Comparison of ENCODE assay signal across 11 mouse cellular contexts in the genomic region with DNA sequence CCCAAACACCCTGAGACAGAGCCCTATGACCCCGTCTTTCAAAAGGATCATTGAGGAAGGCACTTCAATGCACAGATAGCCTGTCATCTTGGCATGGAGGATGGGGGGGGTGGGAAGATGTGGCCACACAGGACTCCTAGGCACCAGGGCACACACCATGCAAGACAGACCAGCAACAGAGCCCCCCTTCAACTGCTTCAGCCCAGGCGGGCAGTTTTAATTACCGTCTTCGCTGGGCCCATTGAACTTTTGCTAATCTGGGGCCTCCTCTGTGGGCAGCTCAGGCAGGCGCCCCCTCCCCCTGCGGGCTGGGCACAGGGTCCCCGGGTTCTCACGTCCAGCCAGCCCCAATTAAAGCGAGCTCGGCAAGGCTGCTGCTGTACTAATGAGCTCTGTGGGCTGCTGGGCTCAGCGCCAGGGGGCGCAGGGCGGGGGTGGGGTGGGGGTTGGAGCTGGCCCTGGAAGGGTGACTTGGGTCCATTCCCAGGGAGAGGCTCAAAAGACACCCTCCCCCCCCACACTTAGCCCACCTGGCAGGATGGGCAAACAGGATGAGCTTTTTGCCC. TPM values are rescaled to one million over a fixed set of nuclear protein-coding genes. Genes with fewer than 3 reads are reported as not detected.
DNase-seq lines count a peak whose midpoint lies in the region; ATAC-seq and TF ChIP-seq lines count a peak whose summit lies in the region.
"Had no signal": no experiment of that assay in that cellular context is flagged by ENCODE, and none has a peak within 500 bp of the region (broad histone marks: within the 10 kb centered on the region; RNA-seq: fewer than 3 reads in every experiment).

No protein-coding gene starts in this region.

- peak overlapping the region; percentile 98 for H3K27ac ChIP-seq in lung, embryonic 15.5 days
- 0 out of 2 replicates have a peak overlapping the region, but pooled peaks have one; percentile 35 for H3K27ac ChIP-seq in forebrain, postnatal 0 days (ENCODE audit: low read depth, low read length)
- peak overlapping the region; percentile 27; the same call in 1 of the 2 replicates for H3K27ac ChIP-seq in limb, embryonic 10.5 days
- H3K27ac ChIP-seq: gastrocnemius, adult 2 months; intestine, embryonic 15.5 days had no signal

- H3K36me3 ChIP-seq in lung, embryonic 15.5 days: no peaks in the 10 kb centered on the region
- H3K36me3 ChIP-seq in forebrain, postnatal 0 days (ENCODE audit: insufficient read depth): no peaks in the 10 kb centered on the region
- H3K36me3 ChIP-seq in limb, embryonic 10.5 days: no peaks in the 10 kb centered on the region
- H3K36me3 ChIP-seq: intestine, embryonic 15.5 days had no signal

- no peak overlapping the region for H3K4me3 ChIP-seq in lung, embryonic 15.5 days
- no peak overlapping the region for H3K4me3 ChIP-seq in forebrain, postnatal 0 days (ENCODE audit: low read depth, low read length)
- H3K4me3 ChIP-seq in limb, embryonic 10.5 days: no peak overlapping the region
- H3K4me3 ChIP-seq: gastrocnemius, adult 2 months; intestine, embryonic 15.5 days had no signal

- no peak overlapping the region; the same call in 1 of the 2 replicates for H3K9ac ChIP-seq in lung, embryonic 15.5 days
- H3K9ac ChIP-seq in forebrain, postnatal 0 days: no peak overlapping the region
- H3K9ac ChIP-seq: intestine, embryonic 15.5 days had no signal

- no peak for ATAC-seq in lung, embryonic 15.5 days (ENCODE audit: borderline replicate concordance, extremely low read depth, low FRiP score, low TSS enrichment)
- peak; percentile 65 for ATAC-seq in forebrain, postnatal 0 days
- ATAC-seq: intestine, embryonic 15.5 days had no signal

- 0 out of 2 replicates have a peak, but pooled peaks cover 5% of the 10 kb centered on the region for H3K27me3 ChIP-seq in lung, embryonic 15.5 days
- H3K27me3 ChIP-seq in forebrain, postnatal 0 days (ENCODE audit: insufficient read depth, low read length): no peaks in the 10 kb centered on the region; the same call in 1 of the 2 replicates
- H3K27me3 ChIP-seq in limb, embryonic 10.5 days (ENCODE audit: low read depth, poor library complexity, severe bottlenecking): peaks cover 87% of the 10 kb centered on the region
- H3K27me3 ChIP-seq: intestine, embryonic 15.5 days had no signal

- TF ChIP-seq CTCF in forebrain, postnatal 0 days (IDR thresholded peaks at IDR 0.05; ENCODE audit: low read depth): no peak

- no peak for DNase-seq in lung, postnatal 10 days
- DNase-seq in forebrain, postnatal 0 days: peak; percentile 70
- DNase-seq in limb, embryonic 10.5 days (ENCODE audit: low spot score): no peak
- DNase-seq in right cerebral cortex, postnatal 4 days: peak; percentile 65
- DNase-seq in thymus, postnatal 0 days (ENCODE audit: low spot score): no peak
- DNase-seq in cerebellum, adult 9-11 months: no peak
- DNase-seq in urinary bladder, adult 18-20 months (ENCODE audit: low spot score in 2 of 2): no peak
- DNase-seq: cerebellum, postnatal 36 days; gastrocnemius, adult 2 months had no signal

- peak overlapping the region; percentile 8; the same call in 1 of the 2 replicates for H3K4me2 ChIP-seq in lung, embryonic 15.5 days
- H3K4me2 ChIP-seq in forebrain, postnatal 0 days (ENCODE audit: low read depth): no peak overlapping the region
- H3K4me2 ChIP-seq: intestine, embryonic 15.5 days had no signal

- H3K9me3 ChIP-seq in lung, embryonic 15.5 days: no peaks in the 10 kb centered on the region
- no peaks in the 10 kb centered on the region for H3K9me3 ChIP-seq in forebrain, postnatal 0 days (ENCODE audit: low read length)
- H3K9me3 ChIP-seq in limb, embryonic 10.5 days (replicated peaks): no peaks in the 10 kb centered on the region
- H3K9me3 ChIP-seq: intestine, embryonic 15.5 days had no signal

- H3K4me1 ChIP-seq in lung, embryonic 15.5 days: peaks cover 88% of the 10 kb centered on the region
- peaks cover 8% of the 10 kb centered on the region; the same call in 1 of the 2 replicates for H3K4me1 ChIP-seq in forebrain, postnatal 0 days (ENCODE audit: insufficient read depth)
- peaks cover 78% of the 10 kb centered on the region for H3K4me1 ChIP-seq in limb, embryonic 10.5 days

- WGBS in lung, embryonic 15.5 days: 16% methylated on average over 13 of the region's 13 CpGs
- 4% methylated on average over 12 of the region's 13 CpGs for WGBS in forebrain, postnatal 0 days
- 19% methylated on average over 13 of the region's 13 CpGs for WGBS in limb, embryonic 10.5 days

RNA-seq across cellular contexts. Expression of gene Fgfr3, which starts 23.4 kb away (rescaled TPM):
- polyA plus RNA-seq in lung, embryonic 15.5 days (2015; fragmentation: Nextera tagmentation; extraction: Ambion mirVana): 59.1 and 64.7 TPM in 2 replicates
- total RNA-seq in forebrain, postnatal 0 days (2014; rRNA removed): 52.2 and 56.6 TPM in 2 replicates
- 11.7 and 22.2 TPM in 2 replicates for polyA plus RNA-seq in forebrain, postnatal 0 days (2015; fragmentation: Nextera tagmentation; extraction: Ambion mirVana)
- 4.9 and 10.5 TPM in 2 replicates for polyA plus RNA-seq in limb, embryonic 10.5 days (2016; fragmentation: Nextera tagmentation; extraction: Ambion mirVana)
- 0.67 and 0.73 TPM in 2 replicates for polyA plus RNA-seq in thymus, postnatal 0 days (2015; fragmentation: Nextera tagmentation; extraction: Ambion mirVana)

RNA-seq across cellular contexts. Expression of gene Tmem129, which starts 39.8 kb away (rescaled TPM):
- 37.3 and 39.7 TPM in 2 replicates for polyA plus RNA-seq in lung, embryonic 15.5 days (2015; fragmentation: Nextera tagmentation; extraction: Ambion mirVana)
- total RNA-seq in forebrain, postnatal 0 days (2014; rRNA removed): 20.6 and 23.9 TPM in 2 replicates
- 15.5 and 20.9 TPM in 2 replicates for polyA plus RNA-seq in forebrain, postnatal 0 days (2015; fragmentation: Nextera tagmentation; extraction: Ambion mirVana)
- polyA plus RNA-seq in limb, embryonic 10.5 days (2016; fragmentation: Nextera tagmentation; extraction: Ambion mirVana): 40.5 and 47.2 TPM in 2 replicates
- polyA plus RNA-seq in thymus, postnatal 0 days (2015; fragmentation: Nextera tagmentation; extraction: Ambion mirVana): 28.4 and 30.8 TPM in 2 replicates

RNA-seq across cellular contexts. Expression of gene Tacc3, which starts 40.1 kb away (rescaled TPM):
- polyA plus RNA-seq in lung, embryonic 15.5 days (2015; fragmentation: Nextera tagmentation; extraction: Ambion mirVana): 217 and 227 TPM in 2 replicates
- 12.0 and 20.1 TPM in 2 replicates for total RNA-seq in forebrain, postnatal 0 days (2014; rRNA removed)
- polyA plus RNA-seq in forebrain, postnatal 0 days (2015; fragmentation: Nextera tagmentation; extraction: Ambion mirVana): 24.9 and 25.5 TPM in 2 replicates
- polyA plus RNA-seq in limb, embryonic 10.5 days (2016; fragmentation: Nextera tagmentation; extraction: Ambion mirVana): 323 and 325 TPM in 2 replicates
- 195 and 217 TPM in 2 replicates for polyA plus RNA-seq in thymus, postnatal 0 days (2015; fragmentation: Nextera tagmentation; extraction: Ambion mirVana)

RNA-seq across cellular contexts. Expression of gene Slbp, which starts 45.7 kb away (rescaled TPM):
- 274 and 284 TPM in 2 replicates for polyA plus RNA-seq in lung, embryonic 15.5 days (2015; fragmentation: Nextera tagmentation; extraction: Ambion mirVana)
- total RNA-seq in forebrain, postnatal 0 days (2014; rRNA removed): 88.7 and 89.8 TPM in 2 replicates
- polyA plus RNA-seq in forebrain, postnatal 0 days (2015; fragmentation: Nextera tagmentation; extraction: Ambion mirVana): 86.4 and 94.4 TPM in 2 replicates
- 340 and 345 TPM in 2 replicates for polyA plus RNA-seq in limb, embryonic 10.5 days (2016; fragmentation: Nextera tagmentation; extraction: Ambion mirVana)
- 353 and 376 TPM in 2 replicates for polyA plus RNA-seq in thymus, postnatal 0 days (2015; fragmentation: Nextera tagmentation; extraction: Ambion mirVana)

Comparison
In these comparisons a context has a peak if more than half of its experiments do, and no peak if none do; other contexts are left out.
1. H3K27ac ChIP-seq: peak in every context shown above with its lines; median percentile 98 in lung, embryonic 15.5 days; 35 in forebrain, postnatal 0 days; 27 in limb, embryonic 10.5 days.
2. DNase-seq: peak in forebrain, postnatal 0 days (single experiment) and right cerebral cortex, postnatal 4 days (single experiment); none in lung, postnatal 10 days (single experiment), limb, embryonic 10.5 days (single experiment), thymus, postnatal 0 days (single experiment), cerebellum, adult 9-11 months (single experiment) and urinary bladder, adult 18-20 months (0 of 2).